Mouse (Mus musculus) brain, embryonic 14.5 days (tissue): ENCODE data around the gene Tdpoz1.
"Not testable (repeated sequence)": the region's sequence is repeated elsewhere in the genome, so short reads cannot be mapped to it uniquely, and the experiment has no call there.

ENCODE experiments used
- CTCF ChIP-seq: fragments of 200-500 bp; IDR thresholded peaks from 2 replicates; pipeline ENCODE4 v1.5.1; 2012; ENCODE audit warnings: inconsistent platforms, mild to moderate bottlenecking, moderate library complexity, borderline replicate concordance; ENCODE audit not compliant: insufficient read depth, insufficient read length; ENCODE audit errors: extremely low read depth
- POLR2A ChIP-seq: fragments of 200-500 bp; IDR thresholded peaks from 2 replicates; pipeline ENCODE4 v1.6.1; 2012; ENCODE audit warnings: mild to moderate bottlenecking, inconsistent platforms, borderline replicate concordance; ENCODE audit not compliant: poor library complexity, insufficient read depth, insufficient read length, severe bottlenecking; ENCODE audit errors: extremely low read depth

DNA sequence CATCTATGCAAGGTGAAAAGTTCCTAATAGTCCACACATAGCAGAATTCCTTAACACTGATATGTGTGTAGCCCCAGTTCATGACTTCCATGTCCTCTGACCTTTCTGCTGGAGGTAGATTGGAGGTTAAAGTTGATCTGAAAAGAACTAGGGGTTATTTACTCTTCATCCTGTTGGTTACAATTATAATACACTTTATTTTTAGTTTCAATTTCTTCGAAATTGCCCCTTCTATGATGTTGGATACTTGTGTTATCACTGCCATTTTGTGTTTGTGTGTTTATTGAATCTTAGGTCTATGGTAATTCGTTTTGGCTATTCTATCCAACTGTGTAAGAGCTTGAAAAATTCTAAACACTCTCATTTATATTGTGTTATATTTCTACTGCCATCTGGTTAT lies 16.9 kb upstream of the Tdpoz1 start, which contains the start of gene Gm37596:
- TF ChIP-seq CTCF, POLR2A: not testable (repeated sequence)
